Mouse (Mus musculus) heart, embryonic 15.5 days (tissue): ENCODE results near the gene Celsr2. TPM values are rescaled to one million over a fixed set of nuclear protein-coding genes. Genes with fewer than 3 reads are reported as not detected.

Experiments
- ATAC-seq: fragments of 200-750 bp; cut with Nextera tagmentation; replicated peaks from 2 replicates; pipeline ENCODE4 v1.8.0; 2017; ENCODE audit warnings: low read depth, moderate TSS enrichment; ENCODE audit not compliant: insufficient number of reproducible peaks, insufficient read depth, low FRiP score
- H3K27ac ChIP-seq: fragments of 300-500 bp; sonication (generic); 2 replicates; pipeline ENCODE4 v1.5.1; 2015; ENCODE audit warnings: mild to moderate bottlenecking, inconsistent platforms
- H3K27me3 ChIP-seq: fragments of 300-500 bp; sonication (generic); 2 replicates; pipeline ENCODE4 v1.6.1; 2015; ENCODE audit warnings: inconsistent platforms
- H3K36me3 ChIP-seq: fragments of 300-500 bp; sonication (generic); 2 replicates; pipeline ENCODE4 v1.6.1; 2015; ENCODE audit warnings: mild to moderate bottlenecking, inconsistent platforms
- H3K4me1 ChIP-seq: fragments of 300-500 bp; sonication (generic); replicated peaks from 2 replicates; pipeline ENCODE4 v1.6.1; 2015; ENCODE audit warnings: inconsistent platforms
- H3K4me2 ChIP-seq: fragments of 300-500 bp; sonication (generic); 2 replicates; pipeline ENCODE4 v1.6.1; 2015; ENCODE audit warnings: inconsistent platforms, mild to moderate bottlenecking, moderate library complexity
- H3K4me3 ChIP-seq: fragments of 300-500 bp; sonication (generic); 2 replicates; pipeline ENCODE4 v1.5.1; 2015; ENCODE audit warnings: mild to moderate bottlenecking, inconsistent platforms
- H3K9ac ChIP-seq: fragments of 300-500 bp; sonication (generic); 2 replicates; pipeline ENCODE4 v1.6.1; 2015; ENCODE audit warnings: mild to moderate bottlenecking, inconsistent platforms
- H3K9me3 ChIP-seq: fragments of 300-500 bp; sonication (generic); replicated peaks from 2 replicates; pipeline ENCODE4 v1.6.1; 2016; ENCODE audit warnings: inconsistent platforms
- WGBS: fragments of 180-500 bp; shearing (Covaris S2); methylation state at CpG from one replicate; pipeline ENCODE4 v1.1.7; 2015; ENCODE audit warnings: mixed read lengths; 5-methylcytosine and 5-hydroxymethylcytosine counted together
- polyA plus RNA-seq: library from polyadenylated mRNA; unstranded; fragments of >200 nt; fragmentation: Nextera tagmentation; extraction: Ambion mirVana; gene quantifications from 2 replicates; pipeline ENCODE4 v1.2.1, GENCODE M21; 2015

Celsr2 gene
- polyA plus RNA-seq, 1 experiment from 2014 or later = 2.4 TPM

DNA sequence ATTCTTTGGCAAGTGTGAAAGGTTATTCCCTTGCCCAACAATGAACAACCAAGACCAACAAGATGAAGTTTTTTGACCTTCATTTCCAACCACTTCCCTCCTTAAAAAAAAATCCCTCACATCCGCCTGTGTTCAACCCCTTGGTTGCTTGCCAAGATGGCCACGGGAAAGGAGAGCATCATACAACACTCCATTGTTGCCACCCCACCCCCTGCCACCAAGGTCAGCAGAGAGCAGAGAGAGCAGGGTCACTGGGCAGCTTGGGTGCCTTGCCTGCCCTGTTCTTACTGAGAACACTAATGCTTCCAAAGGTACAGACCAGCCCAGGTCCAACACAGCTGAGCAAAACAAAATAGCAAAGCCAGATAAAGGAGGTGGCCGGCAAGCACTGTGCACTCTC, 43.1 kb downstream of the Celsr2 start:
- ATAC-seq = no peak
- H3K4me3 ChIP-seq = no peak overlapping the region
- H3K4me2 ChIP-seq = no peak overlapping the region
- H3K36me3 ChIP-seq = no peaks in the 10 kb centered on the region
- H3K27me3 ChIP-seq = 0 out of 2 replicates have a peak, but pooled peaks cover 2% of the 10 kb centered on the region
- H3K9me3 ChIP-seq = no peaks in the 10 kb centered on the region
- 0 out of 2 replicates have a peak overlapping the region, but pooled peaks have one; percentile 11 for H3K27ac ChIP-seq
- WGBS = 21% methylated on average over 3 of the region's 3 CpGs
- no peak overlapping the region for H3K9ac ChIP-seq
- peaks cover 13% of the 10 kb centered on the region for H3K4me1 ChIP-seq

DNA sequence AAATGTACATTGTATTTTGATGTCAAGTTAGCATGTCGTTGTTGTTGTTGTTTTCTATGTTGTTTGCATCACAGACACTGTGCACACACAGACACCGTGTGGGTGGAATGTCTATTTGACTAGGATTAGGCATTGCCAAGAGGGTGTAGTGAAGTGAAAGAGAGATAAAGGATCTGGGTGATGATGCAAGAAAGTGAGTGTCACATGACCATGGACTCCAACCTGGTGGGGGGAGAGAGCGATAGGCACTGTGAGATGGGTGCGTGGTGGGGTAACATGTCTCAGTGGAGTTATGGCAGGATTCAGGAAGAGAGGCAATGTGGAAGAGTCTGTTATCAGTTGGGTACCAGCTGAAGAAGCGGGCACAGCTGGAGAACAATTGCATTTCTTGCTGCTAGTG, 46.6 kb downstream of the Celsr2 start:
- H3K4me2 ChIP-seq = no peak overlapping the region
- WGBS = 76% methylated on average over 5 of the region's 5 CpGs
- no peak overlapping the region for H3K9ac ChIP-seq
- H3K9me3 ChIP-seq = no peaks in the 10 kb centered on the region
- no peak overlapping the region for H3K27ac ChIP-seq
- H3K4me3 ChIP-seq = no peak overlapping the region
- no peaks in the 10 kb centered on the region for H3K36me3 ChIP-seq
- 0 out of 2 replicates have a peak, but pooled peaks cover 2% of the 10 kb centered on the region for H3K27me3 ChIP-seq
- no peak for ATAC-seq
- H3K4me1 ChIP-seq = peaks cover 27% of the 10 kb centered on the region

DNA sequence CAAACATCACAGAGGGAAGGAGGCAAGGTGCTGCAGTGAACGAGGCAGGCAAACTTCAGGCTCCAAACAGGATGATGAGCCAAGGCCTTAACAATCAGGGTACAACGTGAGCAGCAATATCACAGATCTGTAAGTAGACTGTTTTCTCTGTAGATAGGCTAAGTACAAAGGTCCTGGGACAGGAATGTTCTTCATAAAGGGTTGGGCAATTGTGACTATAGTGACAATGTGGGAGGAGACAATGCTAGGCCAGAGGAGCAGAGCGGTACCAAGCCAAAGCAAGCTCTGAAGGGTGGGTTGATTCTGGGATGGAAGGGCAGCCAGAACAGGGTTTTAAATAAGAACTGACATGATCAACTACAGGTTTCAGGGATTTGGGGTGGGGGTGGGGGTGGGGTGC, 47.5 kb downstream of the Celsr2 start:
- WGBS = 65% methylated on average over 3 of the region's 3 CpGs
- H3K4me1 ChIP-seq = peaks cover 33% of the 10 kb centered on the region
- ATAC-seq = no peak
- H3K9me3 ChIP-seq = no peaks in the 10 kb centered on the region
- no peak overlapping the region for H3K9ac ChIP-seq
- H3K4me2 ChIP-seq = no peak overlapping the region
- H3K27ac ChIP-seq = no peak overlapping the region
- no peak overlapping the region for H3K4me3 ChIP-seq
- 0 out of 2 replicates have a peak, but pooled peaks cover 2% of the 10 kb centered on the region for H3K27me3 ChIP-seq
- H3K36me3 ChIP-seq = no peaks in the 10 kb centered on the region

DNA sequence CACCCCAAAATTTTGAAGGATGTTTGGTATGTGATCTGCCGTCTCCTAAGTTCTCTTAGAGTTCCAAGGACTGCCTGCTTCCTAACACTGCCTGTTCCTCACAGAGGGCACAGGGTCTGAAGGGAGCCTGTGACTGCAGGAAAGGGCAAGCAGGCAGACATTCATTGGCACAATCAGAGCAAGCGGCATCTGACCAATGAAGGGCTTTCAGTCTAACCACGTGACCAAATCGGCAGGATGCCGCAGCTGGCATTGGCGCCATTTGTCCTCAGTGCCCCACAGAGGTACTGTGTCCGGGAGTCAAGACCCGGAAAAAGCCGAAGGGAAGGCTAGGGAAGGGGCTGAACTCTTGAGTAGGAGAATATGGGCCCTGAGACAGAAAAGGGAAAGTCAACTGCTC, 48.2 kb downstream of the Celsr2 start:
- H3K27ac ChIP-seq = no peak overlapping the region
- no peaks in the 10 kb centered on the region for H3K9me3 ChIP-seq
- H3K36me3 ChIP-seq = no peaks in the 10 kb centered on the region
- H3K4me2 ChIP-seq = peak overlapping the region; percentile 23; the same call in 1 of the 2 replicates
- no peak for ATAC-seq
- peaks cover 29% of the 10 kb centered on the region for H3K4me1 ChIP-seq
- 49% methylated on average over 9 of the region's 9 CpGs for WGBS
- no peak overlapping the region for H3K9ac ChIP-seq
- no peak overlapping the region for H3K4me3 ChIP-seq
- 0 out of 2 replicates have a peak, but pooled peaks cover 2% of the 10 kb centered on the region for H3K27me3 ChIP-seq

DNA sequence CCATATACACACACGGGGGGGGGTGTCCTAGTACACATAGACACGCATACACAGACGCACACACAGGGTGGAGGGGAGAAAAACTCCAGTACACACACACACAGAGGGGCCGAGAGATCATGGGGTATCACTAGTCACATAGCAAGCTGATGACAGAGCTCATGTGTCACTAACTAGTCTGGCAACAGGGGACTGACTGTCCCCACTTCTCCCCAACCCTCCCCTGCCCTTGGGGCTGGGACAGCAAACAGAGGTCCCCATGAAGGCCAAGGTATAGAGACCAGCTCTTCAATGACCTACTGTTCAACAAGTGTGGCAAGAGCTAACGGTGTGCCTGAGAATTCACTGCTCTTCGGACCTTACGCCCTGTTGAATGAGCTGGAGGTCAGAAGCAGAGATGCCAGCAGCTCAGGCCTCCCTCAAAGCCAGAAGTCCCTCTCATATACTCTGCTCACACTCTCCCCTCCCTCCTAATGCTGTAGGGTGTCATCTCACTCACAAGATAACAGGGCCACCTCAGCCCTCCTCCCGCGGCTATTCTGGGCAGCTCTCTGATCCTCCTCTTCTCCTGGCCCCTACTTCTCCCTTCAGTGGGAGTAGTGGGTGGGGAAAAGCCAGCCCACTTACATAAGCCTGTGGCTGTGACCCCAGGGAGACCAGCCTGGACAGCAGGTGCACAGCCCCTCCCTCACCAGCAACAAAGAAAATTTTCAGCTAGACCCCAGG, 50.9 kb downstream of the Celsr2 start, which contains the start of gene Mybphl:
TSS of gene Mybphl (plus strand) at position 642 of the 726 bp plus-strand sequence.
- H3K9ac ChIP-seq = no peak within 1 kb of the TSS
- peak within 1 kb of the TSS; percentile 76 for H3K27ac ChIP-seq
- ATAC-seq = peak; percentile 63

DNA sequence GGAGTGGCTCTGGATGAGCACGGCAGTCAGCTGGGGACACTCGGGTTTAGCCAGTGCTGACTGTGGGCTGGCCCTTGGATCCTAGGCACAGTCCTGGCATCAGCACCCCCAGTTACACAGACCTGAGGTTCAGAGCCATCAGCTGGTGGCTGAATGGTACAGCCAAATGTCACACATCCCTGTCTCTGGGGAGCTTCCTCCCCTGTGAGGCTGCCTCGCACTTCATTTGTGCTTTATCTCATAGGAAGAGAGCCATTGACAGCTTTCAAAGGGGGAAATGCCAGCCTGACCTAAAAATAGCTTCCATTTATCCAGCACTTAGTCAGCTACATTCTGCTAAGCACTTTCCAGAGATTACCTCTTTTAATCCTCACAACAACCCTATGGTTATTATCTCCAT, 51.7 kb downstream of the Celsr2 start:
- H3K4me1 ChIP-seq = peaks cover 25% of the 10 kb centered on the region
- no peak overlapping the region for H3K4me3 ChIP-seq
- peak overlapping the region; percentile 4; the same call in 1 of the 2 replicates for H3K4me2 ChIP-seq

More for the DNA sequence above, 50.9 kb downstream of the Celsr2 start, which contains the start of gene Mybphl:
- Histone ChIP-seq H3K4me1 (peaks cover 25% of the 10 kb centered on the region), H3K4me3 (peak within 1 kb of the TSS; percentile 7), H3K4me2 (peak within 1 kb of the TSS; percentile 16; the same call in 1 of the 2 replicates), H3K9me3 (no peaks in the 10 kb centered on the region), H3K36me3 (no peaks in the 10 kb centered on the region), H3K27me3 (0 out of 2 replicates have a peak, but pooled peaks cover 2% of the 10 kb centered on the region)
- WGBS = 38% methylated on average over 9 of the region's 9 CpGs

DNA sequence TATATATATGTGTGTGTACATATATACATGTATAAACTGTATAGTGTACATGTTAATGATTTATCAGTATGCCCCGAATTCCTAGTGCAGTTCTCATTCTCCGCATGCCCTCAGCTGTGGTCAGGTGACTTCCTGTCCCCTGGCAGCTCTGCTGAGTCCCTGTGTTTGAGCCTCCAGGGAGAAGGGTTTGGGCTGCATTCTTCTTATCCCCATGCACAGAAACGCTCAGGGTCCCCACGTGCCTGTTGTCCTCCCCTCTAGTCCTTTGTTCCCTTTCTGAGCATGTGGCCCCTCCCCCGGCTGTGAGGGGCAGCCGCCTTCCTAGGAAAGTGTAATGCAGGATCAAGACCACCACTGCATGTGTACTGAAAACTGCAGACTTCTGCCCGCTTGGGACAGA, 54.5 kb downstream of the Celsr2 start:
- 23% methylated on average over 7 of the region's 7 CpGs for WGBS
- Histone ChIP-seq H3K4me1 (peaks cover 25% of the 10 kb centered on the region), H3K9me3 (no peaks in the 10 kb centered on the region), H3K36me3 (peaks cover 13% of the 10 kb centered on the region), H3K27me3 (no peaks in the 10 kb centered on the region), H3K27ac (no peak overlapping the region), H3K9ac (no peak overlapping the region), H3K4me3 (no peak overlapping the region), H3K4me2 (no peak overlapping the region)
- no peak for ATAC-seq

More for the DNA sequence above, 51.7 kb downstream of the Celsr2 start:
- Histone ChIP-seq H3K27me3 (no peaks in the 10 kb centered on the region), H3K9me3 (no peaks in the 10 kb centered on the region), H3K9ac (no peak overlapping the region), H3K27ac (peak overlapping the region; percentile 76), H3K36me3 (no peaks in the 10 kb centered on the region)
- ATAC-seq = peak; percentile 67
- WGBS = 27% methylated on average over 3 of the region's 3 CpGs

DNA sequence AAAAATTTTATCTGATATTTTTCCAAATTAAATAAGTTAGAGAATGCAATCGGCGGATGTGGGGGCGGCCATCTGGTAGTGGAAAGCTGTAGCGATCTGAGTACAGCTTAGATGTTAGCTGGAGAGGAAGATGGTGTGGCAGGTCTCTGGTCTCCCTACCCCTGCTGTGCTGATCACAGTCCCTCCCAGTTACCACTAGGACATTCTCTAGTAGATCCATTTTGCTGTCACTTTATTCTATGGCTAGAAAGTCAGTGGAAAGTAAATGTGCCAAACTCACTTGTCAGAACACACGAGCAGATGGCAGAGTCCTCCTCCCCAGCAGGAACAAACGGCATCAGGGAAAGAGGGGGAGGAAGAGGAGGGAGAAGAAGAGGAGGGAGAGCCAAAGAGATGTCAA, 56.9 kb downstream of the Celsr2 start:
- Histone ChIP-seq H3K9me3 (no peaks in the 10 kb centered on the region), H3K27ac (no peak overlapping the region), H3K4me1 (peaks cover 8% of the 10 kb centered on the region), H3K36me3 (peaks cover 34% of the 10 kb centered on the region), H3K4me3 (no peak overlapping the region), H3K27me3 (no peaks in the 10 kb centered on the region), H3K4me2 (no peak overlapping the region), H3K9ac (no peak overlapping the region)
- ATAC-seq = no peak
- WGBS = 78% methylated on average over 6 of the region's 6 CpGs

DNA sequence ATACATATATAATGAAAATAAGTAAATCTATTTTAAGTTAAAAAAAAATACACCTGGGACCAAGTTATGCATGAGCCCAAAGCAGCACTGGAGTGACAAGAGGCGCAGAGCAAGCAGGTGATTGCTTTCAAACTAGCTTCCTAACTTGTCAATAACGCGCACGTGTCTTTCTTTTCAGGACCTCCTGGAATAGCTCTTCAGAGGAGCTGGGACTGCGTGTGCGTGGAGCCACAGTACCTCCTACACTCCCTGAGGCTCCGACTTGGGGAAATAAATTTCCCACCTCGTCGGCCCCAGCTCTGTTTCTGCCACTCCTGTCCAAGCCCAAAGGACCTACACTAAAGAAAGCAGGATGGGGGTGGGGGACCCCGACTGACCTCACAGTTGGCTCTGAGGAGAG, 58.3 kb downstream of the Celsr2 start:
- Histone ChIP-seq H3K4me1 (peaks cover 4% of the 10 kb centered on the region; the same call in 1 of the 2 replicates), H3K9ac (no peak overlapping the region), H3K36me3 (peaks cover 40% of the 10 kb centered on the region), H3K9me3 (no peaks in the 10 kb centered on the region), H3K4me3 (no peak overlapping the region), H3K27me3 (no peaks in the 10 kb centered on the region), H3K4me2 (no peak overlapping the region), H3K27ac (no peak overlapping the region)
- ATAC-seq = no peak
- 87% methylated on average over 10 of the region's 10 CpGs for WGBS

DNA sequence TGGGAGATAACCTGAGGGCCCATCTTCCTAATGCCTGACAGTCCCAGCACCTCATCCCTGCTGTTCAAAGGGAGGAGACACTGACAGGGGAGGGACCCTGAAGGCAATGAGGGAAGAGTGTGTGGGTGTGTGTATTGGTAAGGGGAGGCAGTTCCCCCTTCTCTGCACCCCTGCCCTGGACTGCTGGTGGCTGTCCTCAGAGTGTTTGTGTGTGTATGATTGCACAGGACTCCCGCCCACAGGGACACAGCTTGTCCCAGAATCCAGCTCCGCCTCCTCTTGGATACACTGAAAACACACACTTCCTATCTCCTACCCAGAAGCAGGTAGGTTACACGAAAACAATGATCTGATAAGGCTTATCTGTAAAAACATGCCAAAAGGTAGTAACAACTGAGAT, 60.1 kb downstream of the Celsr2 start:
- no peaks in the 10 kb centered on the region for H3K9me3 ChIP-seq
- no peak overlapping the region for H3K9ac ChIP-seq
- 81% methylated on average over 3 of the region's 3 CpGs for WGBS
- no peaks in the 10 kb centered on the region for H3K4me1 ChIP-seq
- H3K27me3 ChIP-seq = no peaks in the 10 kb centered on the region
- H3K27ac ChIP-seq = no peak overlapping the region
- no peak for ATAC-seq
- peaks cover 48% of the 10 kb centered on the region for H3K36me3 ChIP-seq
- H3K4me3 ChIP-seq = no peak overlapping the region
- no peak overlapping the region for H3K4me2 ChIP-seq

DNA sequence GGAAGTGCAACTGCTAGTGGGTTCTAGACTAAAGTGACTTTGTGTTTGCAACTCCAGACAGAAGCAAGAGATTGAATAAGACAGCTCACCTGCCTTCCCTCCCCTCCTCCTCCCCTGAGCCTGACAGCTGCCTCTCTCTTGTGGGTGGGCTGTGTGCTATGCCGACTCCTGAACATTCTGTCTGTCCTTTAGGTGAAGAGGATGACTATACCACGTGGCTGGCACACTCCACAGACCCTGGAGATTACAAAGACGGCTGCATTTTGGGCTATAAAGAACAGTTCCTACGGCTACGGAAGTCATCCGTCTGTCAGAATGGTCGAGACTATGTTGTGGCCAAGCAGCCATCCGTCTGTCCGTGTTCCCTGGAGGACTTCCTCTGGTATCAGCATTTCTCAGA, 67.0 kb downstream of the Celsr2 start:
- 57% methylated on average over 9 of the region's 9 CpGs for WGBS
- H3K27me3 ChIP-seq = no peaks in the 10 kb centered on the region
- no peak overlapping the region for H3K27ac ChIP-seq
- H3K36me3 ChIP-seq = peaks cover 61% of the 10 kb centered on the region
- H3K4me3 ChIP-seq = no peak overlapping the region
- H3K9me3 ChIP-seq = no peaks in the 10 kb centered on the region
- H3K9ac ChIP-seq = no peak overlapping the region
- H3K4me2 ChIP-seq = no peak overlapping the region
- no peak for ATAC-seq
- H3K4me1 ChIP-seq = no peaks in the 10 kb centered on the region

DNA sequence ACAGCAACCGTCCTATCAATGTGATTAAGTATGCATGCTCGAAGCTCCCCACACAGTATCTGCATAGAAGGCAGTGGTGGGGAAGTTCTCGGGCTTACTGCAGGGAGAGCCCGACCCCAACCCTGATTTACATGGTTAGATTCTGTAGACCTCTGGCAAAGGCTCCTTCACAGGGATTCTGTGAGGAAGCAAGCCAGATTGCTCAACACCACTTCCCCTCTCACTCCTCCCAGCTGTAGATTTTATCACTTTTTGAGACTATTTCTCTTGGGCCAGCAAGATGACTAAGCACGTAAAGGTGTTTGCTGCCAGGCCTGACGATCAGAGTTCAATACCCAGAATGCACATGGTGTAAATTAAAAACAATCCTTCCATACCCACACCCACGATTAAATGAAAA, 69.5 kb downstream of the Celsr2 start:
- 82% methylated on average over 7 of the region's 7 CpGs for WGBS
- Histone ChIP-seq H3K27me3 (no peaks in the 10 kb centered on the region), H3K4me1 (no peaks in the 10 kb centered on the region), H3K27ac (no peak overlapping the region), H3K9me3 (no peaks in the 10 kb centered on the region), H3K4me2 (no peak overlapping the region), H3K4me3 (no peak overlapping the region), H3K9ac (no peak overlapping the region), H3K36me3 (peaks cover 60% of the 10 kb centered on the region)
- no peak for ATAC-seq
